Mouse (Mus musculus) neural tube, embryonic 13.5 days (tissue): Measurements from ENCODE around the gene Ttc3. TPM values are rescaled to one million over a fixed set of nuclear protein-coding genes. Genes with fewer than 3 reads are reported as not detected.
"Not testable (repeated sequence)": the region's sequence is repeated elsewhere in the genome, so short reads cannot be mapped to it uniquely, and the experiment has no call there.

Experiments used
- ATAC-seq: fragments of 200-750 bp; cut with Nextera tagmentation; 2 replicates; pipeline ENCODE4 v1.8.0; 2017; ENCODE audit warnings: low read depth, mild to moderate bottlenecking, moderate TSS enrichment, moderate library complexity
- H3K27ac ChIP-seq: fragments of 300-500 bp; sonication (generic); replicated peaks from 2 replicates; pipeline ENCODE4 v1.5.1; 2015; ENCODE audit warnings: moderate library complexity, mild to moderate bottlenecking, inconsistent platforms
- H3K27me3 ChIP-seq: fragments of 300-500 bp; sonication (generic); 2 replicates; pipeline ENCODE4 v1.6.1; 2015; ENCODE audit warnings: mild to moderate bottlenecking, inconsistent platforms
- H3K36me3 ChIP-seq: fragments of 300-500 bp; sonication (generic); 2 replicates; pipeline ENCODE4 v1.6.1; 2015; ENCODE audit warnings: mild to moderate bottlenecking, inconsistent platforms
- H3K4me1 ChIP-seq: fragments of 300-500 bp; sonication (generic); replicated peaks from 2 replicates; pipeline ENCODE4 v1.6.1; 2015; ENCODE audit warnings: inconsistent platforms
- H3K4me2 ChIP-seq: fragments of 300-500 bp; sonication (generic); 2 replicates; pipeline ENCODE4 v1.6.1; 2015; ENCODE audit warnings: inconsistent platforms, mild to moderate bottlenecking, moderate library complexity
- H3K4me3 ChIP-seq: fragments of 300-500 bp; sonication (generic); 2 replicates; pipeline ENCODE4 v1.5.1; 2015; ENCODE audit warnings: mild to moderate bottlenecking, inconsistent platforms
- H3K9ac ChIP-seq: fragments of 300-500 bp; sonication (generic); 2 replicates; pipeline ENCODE4 v1.6.1; 2015; ENCODE audit warnings: moderate library complexity, mild to moderate bottlenecking, inconsistent platforms
- H3K9me3 ChIP-seq: fragments of 300-500 bp; sonication (generic); 2 replicates; pipeline ENCODE4 v1.6.1; 2016; ENCODE audit warnings: inconsistent platforms
- WGBS: fragments of 180-500 bp; shearing (Covaris S2); methylation state at CpG from one replicate; pipeline ENCODE4 v1.1.7; 2015; 5-methylcytosine and 5-hydroxymethylcytosine counted together
- polyA plus RNA-seq: library from polyadenylated mRNA; unstranded; fragments of >200 nt; fragmentation: Nextera tagmentation; extraction: Ambion mirVana; gene quantifications from 2 replicates; pipeline ENCODE4 v1.2.1, GENCODE M21; 2015

Gene Ttc3
- 749 and 805 TPM in 2 replicates for polyA plus RNA-seq

- WGBS, result under 1% methylated on average over 77 of the region's 79 CpGs
- peaks cover 41% of the 10 kb centered on the region for H3K4me1 ChIP-seq
These were observed at the start of gene Ttc3 for GRCm38 (mm10) chr16:94370173-94370914. Gene Ttc3 (plus strand): TSS chr16:94370618.

DNA sequence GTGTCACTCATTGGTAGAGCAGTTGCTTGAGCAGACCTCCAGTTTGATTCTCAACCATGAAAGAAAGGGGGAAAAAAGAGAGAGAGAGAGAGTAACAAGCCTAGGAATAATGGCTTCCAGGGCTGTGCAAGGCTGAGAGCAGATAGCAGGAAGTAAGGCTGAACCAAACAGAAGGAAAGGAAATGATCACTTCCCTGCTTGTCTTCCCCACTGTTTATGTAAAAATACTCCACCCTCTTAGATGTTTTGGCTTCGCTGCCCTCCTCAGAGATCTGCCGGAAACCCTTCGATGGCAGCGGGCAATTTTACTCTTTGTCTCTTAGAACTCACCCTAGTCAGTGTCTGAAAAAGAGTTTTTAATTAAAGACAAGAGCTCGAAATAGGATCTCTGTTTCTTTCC lies 46.7 kb upstream of the Ttc3 start:
- ATAC-seq, result no peak
- Histone ChIP-seq H3K36me3 (no peaks in the 10 kb centered on the region), H3K27ac (no peak overlapping the region), H3K27me3 (peaks cover 34% of the 10 kb centered on the region), H3K9ac (no peak overlapping the region), H3K4me1 (peaks cover 11% of the 10 kb centered on the region), H3K4me3 (no peak overlapping the region), H3K9me3 (no peaks in the 10 kb centered on the region), H3K4me2 (no peak overlapping the region)
- 70% methylated on average over 5 of the region's 5 CpGs for WGBS

More at GRCm38 (mm10) chr16:94370173-94370914, at the start of gene Ttc3:
- Histone ChIP-seq H3K27me3 (no peaks in the 10 kb centered on the region), H3K36me3 (0 out of 2 replicates have a peak, but pooled peaks cover 5% of the 10 kb centered on the region), H3K9me3 (no peaks in the 10 kb centered on the region), H3K4me2 (peak within 1 kb of the TSS; percentile 65), H3K27ac (peak within 1 kb of the TSS; percentile 99), H3K4me3 (peak within 1 kb of the TSS; percentile 88), H3K9ac (peak within 1 kb of the TSS; percentile 98)
- peak; percentile 75 for ATAC-seq

GRCm38 (mm10) chr16:94326008-94326407 lies 44.4 kb upstream of the Ttc3 start:
- Histone ChIP-seq H3K4me1 (peaks cover 29% of the 10 kb centered on the region), H3K9me3 (no peaks in the 10 kb centered on the region)
- whole genome bisulfite sequencing, result 88% methylated on average over 3 of the region's 3 CpGs

GRCm38 (mm10) chr16:94327781-94328711 lies 42.4 kb upstream of the Ttc3 start, which contains the start of gene Ripply3:
Gene Ripply3 (plus strand): TSS chr16:94328420.
- H3K27me3 ChIP-seq, result peaks cover 50% of the 10 kb centered on the region
- H3K27ac ChIP-seq, result no peak within 1 kb of the TSS
- H3K9me3 ChIP-seq, result no peaks in the 10 kb centered on the region
- H3K4me2 ChIP-seq, result peak within 1 kb of the TSS; percentile 63
- 1% methylated on average over 62 of the region's 63 CpGs for WGBS
- H3K9ac ChIP-seq, result peak within 1 kb of the TSS; percentile 57
- peak within 1 kb of the TSS; percentile 40 for H3K4me3 ChIP-seq
- H3K4me1 ChIP-seq, result peaks cover 29% of the 10 kb centered on the region
- no peaks in the 10 kb centered on the region for H3K36me3 ChIP-seq
- ATAC-seq, result peak; percentile 37; the same call in 1 of the 2 replicates

More at GRCm38 (mm10) chr16:94326008-94326407, 44.4 kb upstream of the Ttc3 start:
- no peaks in the 10 kb centered on the region for H3K36me3 ChIP-seq
- H3K4me3 ChIP-seq, result no peak overlapping the region
- H3K27ac ChIP-seq, result no peak overlapping the region
- H3K9ac ChIP-seq, result no peak overlapping the region
- no peak for ATAC-seq
- H3K27me3 ChIP-seq, result peaks cover 50% of the 10 kb centered on the region
- H3K4me2 ChIP-seq, result no peak overlapping the region

GRCm38 (mm10) chr16:94328881-94329867 lies 41.2 kb upstream of the Ttc3 start:
- peak; percentile 51; the same call in 1 of the 2 replicates for ATAC-seq

DNA sequence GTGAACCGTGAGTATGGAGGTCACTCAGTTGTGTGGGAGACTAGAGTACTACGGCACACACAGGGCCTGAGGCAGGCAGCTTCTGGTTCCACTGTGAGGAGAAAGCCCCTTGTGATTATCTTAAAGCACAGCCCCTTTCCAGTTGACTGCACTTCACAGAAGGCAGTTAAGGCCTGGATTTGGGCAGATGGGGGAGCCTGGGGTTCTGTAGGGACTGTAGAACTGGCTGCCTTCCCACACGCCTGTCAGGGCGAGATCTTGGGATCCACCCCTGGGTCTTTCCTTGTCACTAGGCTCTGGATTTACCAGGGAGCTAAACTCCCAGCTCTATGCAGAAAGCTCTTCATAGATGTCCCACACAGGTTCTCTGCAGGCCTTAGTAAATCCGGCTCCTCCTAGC lies 40.0 kb upstream of the Ttc3 start:
- WGBS, result 61% methylated on average over 5 of the region's 5 CpGs
- H3K9me3 ChIP-seq, result no peaks in the 10 kb centered on the region
- no peak for ATAC-seq
- H3K27me3 ChIP-seq, result peaks cover 47% of the 10 kb centered on the region
- no peak overlapping the region for H3K4me3 ChIP-seq
- H3K4me1 ChIP-seq, result peaks cover 29% of the 10 kb centered on the region
- no peak overlapping the region for H3K27ac ChIP-seq
- H3K36me3 ChIP-seq, result no peaks in the 10 kb centered on the region
- no peak overlapping the region for H3K9ac ChIP-seq
- no peak overlapping the region for H3K4me2 ChIP-seq

More at GRCm38 (mm10) chr16:94328881-94329867, 41.2 kb upstream of the Ttc3 start:
- Histone ChIP-seq H3K27ac (no peak overlapping the region), H3K4me1 (peaks cover 29% of the 10 kb centered on the region), H3K27me3 (peaks cover 50% of the 10 kb centered on the region), H3K4me3 (peak overlapping the region; percentile 40), H3K9ac (peak overlapping the region; percentile 22; the same call in 1 of the 2 replicates), H3K36me3 (no peaks in the 10 kb centered on the region), H3K4me2 (peak overlapping the region; percentile 63), H3K9me3 (no peaks in the 10 kb centered on the region)
- 6% methylated on average over 25 of the region's 25 CpGs for WGBS

DNA sequence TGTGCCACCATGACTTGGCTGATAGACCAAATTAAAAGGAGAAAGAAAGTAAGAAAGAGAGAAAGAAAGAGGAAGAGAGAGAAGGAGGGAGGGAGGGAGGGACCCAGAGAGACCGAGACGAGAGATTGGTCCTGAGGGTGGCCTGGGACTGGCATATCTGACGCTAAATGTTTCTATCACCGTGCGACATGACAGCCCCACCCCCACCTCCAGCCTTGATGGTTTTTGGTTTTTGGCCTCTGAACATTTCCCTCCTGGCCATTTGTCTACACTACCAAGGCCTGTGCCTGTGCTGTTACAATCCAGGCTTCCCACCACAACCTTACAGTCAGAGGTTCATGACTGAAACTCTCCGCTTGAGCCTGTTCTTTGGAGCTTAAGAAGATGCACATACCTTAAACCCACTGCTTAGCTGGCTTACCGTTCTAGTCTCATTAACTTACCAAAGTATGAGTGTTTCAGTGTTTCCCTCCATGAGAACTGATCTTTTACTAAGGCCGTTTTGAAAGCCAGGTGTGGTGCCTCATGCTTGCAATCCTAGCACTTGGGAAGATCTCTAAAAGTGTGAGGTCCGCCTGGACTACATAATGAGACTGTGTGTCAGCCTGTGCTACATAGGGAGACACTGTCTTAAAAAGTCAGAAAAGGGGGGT lies 39.1 kb upstream of the Ttc3 start:
- 83% methylated on average over 9 of the region's 9 CpGs for WGBS
- no peak for ATAC-seq
- Histone ChIP-seq H3K4me2 (no peak overlapping the region), H3K9me3 (no peaks in the 10 kb centered on the region), H3K27ac (no peak overlapping the region), H3K36me3 (no peaks in the 10 kb centered on the region), H3K4me1 (peaks cover 29% of the 10 kb centered on the region), H3K9ac (no peak overlapping the region), H3K4me3 (no peak overlapping the region), H3K27me3 (peaks cover 39% of the 10 kb centered on the region)

DNA sequence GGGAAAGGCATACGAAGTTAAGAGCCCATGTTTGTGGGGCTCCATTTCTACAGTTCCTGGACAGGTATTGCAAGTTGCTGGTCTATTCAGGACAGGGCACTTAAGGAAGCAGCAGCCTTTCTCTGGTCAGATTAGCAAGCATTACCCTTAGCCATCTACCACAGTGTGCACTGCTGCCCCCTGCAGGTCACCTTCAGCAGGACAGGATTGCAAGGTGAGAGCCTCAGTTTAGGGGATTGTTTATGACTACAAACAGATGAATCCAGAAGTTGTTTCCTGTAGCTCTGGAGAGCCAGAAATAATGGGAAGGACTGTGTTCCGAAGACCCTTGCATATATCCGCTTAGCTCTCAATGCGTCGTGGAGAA lies 38.5 kb upstream of the Ttc3 start:
- no peaks in the 10 kb centered on the region for H3K9me3 ChIP-seq
- no peak overlapping the region for H3K27ac ChIP-seq
- H3K27me3 ChIP-seq, result peaks cover 34% of the 10 kb centered on the region
- no peak overlapping the region for H3K9ac ChIP-seq
- H3K36me3 ChIP-seq, result no peaks in the 10 kb centered on the region
- no peak overlapping the region for H3K4me3 ChIP-seq
- 51% methylated on average over 5 of the region's 5 CpGs for WGBS
- no peak for ATAC-seq
- H3K4me1 ChIP-seq, result peaks cover 29% of the 10 kb centered on the region
- H3K4me2 ChIP-seq, result no peak overlapping the region

- 0 out of 2 replicates have a peak, but pooled peaks cover under 1% of the 10 kb centered on the region for H3K4me1 ChIP-seq
- no peaks in the 10 kb centered on the region for H3K9me3 ChIP-seq
- H3K27me3 ChIP-seq, result peaks cover under 1% of the 10 kb centered on the region; the same call in 1 of the 2 replicates
- H3K27ac ChIP-seq, result no peak overlapping the region
- H3K4me3 ChIP-seq, result no peak overlapping the region
- H3K9ac ChIP-seq, result no peak overlapping the region
- H3K4me2 ChIP-seq, result no peak overlapping the region
- ATAC-seq, result no peak
- 39% methylated on average over 5 of the region's 5 CpGs for WGBS
- no peaks in the 10 kb centered on the region for H3K36me3 ChIP-seq
These were observed 34.8 kb upstream of the Ttc3 start for GRCm38 (mm10) chr16:94335656-94336055.

DNA sequence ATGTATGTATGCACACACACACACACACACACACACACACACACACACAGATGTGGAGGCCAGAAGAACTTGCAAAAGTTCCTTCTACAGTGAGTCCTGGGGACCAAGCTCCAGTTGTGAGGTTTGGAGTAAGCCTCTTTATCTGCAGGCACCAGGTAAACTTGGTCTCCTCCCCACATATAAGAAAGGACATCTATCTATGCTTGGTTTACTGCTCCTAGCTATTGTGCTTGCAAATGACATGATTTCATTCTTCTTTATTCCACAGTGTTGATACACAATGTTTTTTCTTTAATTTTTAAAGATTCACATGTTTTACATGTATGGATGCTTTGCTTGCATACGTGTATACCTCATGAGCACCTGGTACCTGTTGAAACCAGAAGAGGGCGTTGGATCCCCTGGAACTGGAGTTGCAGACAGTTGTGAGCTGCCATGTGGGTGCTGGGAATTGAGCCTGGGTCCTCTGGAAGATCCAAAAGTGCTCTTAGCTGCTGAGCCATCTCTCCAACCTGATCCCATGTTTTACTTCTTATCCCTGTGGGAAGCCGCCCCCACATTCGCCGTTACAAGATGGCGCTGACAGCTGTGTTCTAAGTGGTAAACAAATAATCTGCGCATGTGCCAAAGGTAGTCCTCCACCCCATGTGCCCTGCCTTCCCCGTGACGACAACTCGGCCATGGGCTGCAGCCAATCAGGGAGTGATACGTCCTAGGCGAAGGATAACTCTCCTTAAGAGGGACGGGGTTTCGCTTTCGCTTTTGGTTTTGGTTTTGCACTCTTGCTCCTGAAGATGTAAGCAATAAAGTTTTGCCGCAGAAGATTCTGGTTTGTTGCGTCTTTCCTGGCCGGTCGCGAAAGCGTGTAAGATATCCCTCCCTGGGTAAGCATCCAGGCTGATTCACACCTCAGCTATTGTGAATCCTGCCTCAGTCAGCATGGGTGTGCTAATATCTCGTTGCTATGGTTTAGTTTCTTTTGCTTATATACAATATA lies 31.0 kb upstream of the Ttc3 start:
- not testable (repeated sequence) for H3K9me3 ChIP-seq, H3K27ac ChIP-seq, H3K4me2 ChIP-seq, H3K9ac ChIP-seq, H3K36me3 ChIP-seq, H3K4me3 ChIP-seq, H3K4me1 ChIP-seq, H3K27me3 ChIP-seq, ATAC-seq
- 94% methylated on average over 20 of the region's 22 CpGs for WGBS
